Mouse (Mus musculus): ENCODE measurements around the gene Saysd1. TPM values are rescaled to one million over a fixed set of nuclear protein-coding genes. Genes with fewer than 3 reads are reported as not detected.

The Saysd1 gene
- total RNA-seq, 4 experiments from 2014 or later, result 4.2 to 5.9 (median 4.8) TPM

- DNase-seq (ENCODE audit: low spot score in 2 of 2), result no peak
These were observed 26.1 kb upstream of the Saysd1 start for GRCm38 (mm10) chr14:20164438-20164837.

GRCm38 (mm10) chr14:20162686-20163085 is 24.4 kb upstream of the Saysd1 start:
- no peak for DNase-seq (ENCODE audit: low spot score in 2 of 2)

GRCm38 (mm10) chr14:20158727-20159681 is 20.7 kb upstream of the Saysd1 start:
- no peak for DNase-seq (ENCODE audit: low spot score in 2 of 2)

GRCm38 (mm10) chr14:20157595-20157994 is 19.3 kb upstream of the Saysd1 start:
- DNase-seq (ENCODE audit: low spot score in 2 of 2), result no peak

- DNase-seq (ENCODE audit: low spot score in 2 of 2), result no peak
These were observed 17.4 kb upstream of the Saysd1 start for GRCm38 (mm10) chr14:20155718-20156117.

- no peak for DNase-seq (ENCODE audit: low spot score in 2 of 2)
These were observed 16.6 kb upstream of the Saysd1 start for GRCm38 (mm10) chr14:20154937-20155336.

DNA sequence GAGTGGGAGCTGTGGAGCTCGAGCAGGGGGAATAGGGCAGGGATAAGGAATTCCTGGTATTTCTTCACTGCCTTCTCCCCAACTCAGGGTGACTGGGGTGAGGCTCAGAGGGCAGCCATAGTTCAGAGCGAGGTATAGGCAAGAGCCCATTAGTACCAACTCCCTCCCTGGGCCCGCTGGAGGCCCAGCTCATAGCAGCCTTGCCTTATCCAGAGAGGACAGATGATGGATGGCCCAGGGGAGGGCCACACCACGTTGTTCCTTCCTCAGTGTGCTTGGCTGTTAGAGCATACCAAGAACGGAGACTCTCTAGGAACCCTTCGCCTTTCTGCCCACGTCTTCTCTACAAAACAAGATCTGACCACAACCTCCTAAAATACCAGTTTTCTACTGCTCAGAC is 15.9 kb upstream of the Saysd1 start:
- DNase-seq (ENCODE audit: low spot score in 2 of 2), result no peak

- DNase-seq (ENCODE audit: low spot score in 2 of 2), result no peak
These were observed 11.1 kb upstream of the Saysd1 start for GRCm38 (mm10) chr14:20149127-20150080.

GRCm38 (mm10) chr14:20148514-20148913 is 10.2 kb upstream of the Saysd1 start:
- DNase-seq (ENCODE audit: low spot score in 2 of 2), result no peak

- no peak for DNase-seq (ENCODE audit: low spot score in 2 of 2)
These were observed 9.5 kb upstream of the Saysd1 start for GRCm38 (mm10) chr14:20147854-20148253.

GRCm38 (mm10) chr14:20144093-20144492 is 5.8 kb upstream of the Saysd1 start:
- DNase-seq (ENCODE audit: low spot score in 2 of 2), result peak; percentile 28 to 30

GRCm38 (mm10) chr14:20134965-20135671 is 3.2 kb downstream of the Saysd1 start:
- no peak for DNase-seq (ENCODE audit: low spot score in 2 of 2)

- no peak for DNase-seq (ENCODE audit: low spot score in 2 of 2)
These were observed 10.2 kb downstream of the Saysd1 start for GRCm38 (mm10) chr14:20128162-20128561.

GRCm38 (mm10) chr14:20127406-20128087 is 10.8 kb downstream of the Saysd1 start:
- DNase-seq (ENCODE audit: low spot score in 2 of 2), result no peak

GRCm38 (mm10) chr14:20120868-20121267 is 17.5 kb downstream of the Saysd1 start:
- no peak for DNase-seq (ENCODE audit: low spot score in 2 of 2)

DNA sequence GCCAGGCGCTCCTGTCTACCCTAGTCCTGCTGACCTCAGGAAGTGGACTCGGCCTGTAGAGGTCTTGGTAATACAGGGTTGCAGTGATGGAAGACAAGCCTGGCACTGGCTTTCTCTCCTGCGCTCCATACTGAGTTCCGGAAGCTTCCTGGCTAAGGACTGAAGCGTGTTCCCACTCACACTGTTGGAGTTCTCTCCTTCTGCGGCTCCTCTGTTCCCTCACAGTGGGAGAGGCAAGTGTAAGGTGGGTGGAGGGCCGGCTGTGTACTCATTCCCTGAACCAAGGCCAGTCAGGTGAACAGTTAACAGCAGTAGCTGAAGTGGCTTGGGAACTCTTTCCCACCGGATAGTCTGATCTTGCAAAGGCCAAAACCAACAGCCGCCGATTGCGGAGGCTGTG is 18.3 kb downstream of the Saysd1 start:
- no peak for DNase-seq (ENCODE audit: low spot score in 2 of 2)

DNA sequence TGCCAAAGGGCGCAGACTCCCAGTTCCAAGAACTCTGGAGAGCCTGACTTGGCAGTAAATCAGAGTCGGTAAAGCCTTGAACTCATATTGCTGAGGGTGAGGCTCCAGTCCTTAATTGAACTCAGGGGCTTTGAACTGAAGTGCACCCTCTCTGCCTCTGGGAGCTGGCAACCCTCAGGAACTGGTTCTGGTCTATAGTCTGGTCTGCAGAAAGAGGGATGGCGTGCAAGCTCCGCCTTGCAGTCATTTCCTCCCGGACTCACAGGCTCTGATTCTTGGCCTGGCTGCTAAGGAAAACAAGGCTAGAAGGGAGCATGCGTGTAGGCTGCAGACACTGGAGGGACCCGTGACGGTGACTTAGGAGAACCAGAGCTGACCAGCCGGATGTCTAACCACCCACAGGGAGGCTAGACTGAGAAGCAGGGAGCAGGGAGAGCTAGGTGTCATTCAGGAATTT is 22.2 kb downstream of the Saysd1 start:
- no peak for DNase-seq (ENCODE audit: low spot score in 2 of 2)

GRCm38 (mm10) chr14:20114951-20115350 is 23.4 kb downstream of the Saysd1 start:
- no peak for DNase-seq (ENCODE audit: low spot score in 2 of 2)

DNA sequence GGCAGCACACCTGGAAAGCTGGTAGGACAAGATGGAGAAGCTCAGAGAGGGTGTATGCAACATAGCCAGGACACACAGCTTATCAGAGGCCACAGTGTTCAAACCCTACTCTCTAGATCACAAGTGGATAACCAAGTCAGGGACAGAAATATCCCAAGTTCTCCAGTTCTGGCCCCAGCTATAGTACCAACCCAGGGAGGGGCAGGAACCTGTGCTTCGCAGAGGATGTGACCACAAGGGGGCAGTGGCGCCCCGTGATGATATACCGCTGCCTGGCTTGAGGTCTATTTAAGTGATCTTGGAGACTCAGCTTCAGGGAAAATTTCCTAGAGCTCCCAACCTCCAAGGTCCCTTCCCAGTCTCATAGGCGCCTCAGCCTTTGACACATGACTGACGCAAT is 24.4 kb downstream of the Saysd1 start:
- DNase-seq (ENCODE audit: low spot score in 2 of 2), result peak; percentile 66 to 90

- DNase-seq (ENCODE audit: low spot score in 2 of 2), result no peak
These were observed 25.0 kb downstream of the Saysd1 start for GRCm38 (mm10) chr14:20113189-20113961.

All from layer of hippocampus, adult 8-10 months (tissue).